Mouse (Mus musculus): Measurements from ENCODE around the gene Ccdc155. TPM values are rescaled to one million over a fixed set of nuclear protein-coding genes. Genes with fewer than 3 reads are reported as not detected.

Gene Ccdc155
- polyA plus RNA-seq, 1 experiment from 2014 or later = 0.90 TPM

DNA sequence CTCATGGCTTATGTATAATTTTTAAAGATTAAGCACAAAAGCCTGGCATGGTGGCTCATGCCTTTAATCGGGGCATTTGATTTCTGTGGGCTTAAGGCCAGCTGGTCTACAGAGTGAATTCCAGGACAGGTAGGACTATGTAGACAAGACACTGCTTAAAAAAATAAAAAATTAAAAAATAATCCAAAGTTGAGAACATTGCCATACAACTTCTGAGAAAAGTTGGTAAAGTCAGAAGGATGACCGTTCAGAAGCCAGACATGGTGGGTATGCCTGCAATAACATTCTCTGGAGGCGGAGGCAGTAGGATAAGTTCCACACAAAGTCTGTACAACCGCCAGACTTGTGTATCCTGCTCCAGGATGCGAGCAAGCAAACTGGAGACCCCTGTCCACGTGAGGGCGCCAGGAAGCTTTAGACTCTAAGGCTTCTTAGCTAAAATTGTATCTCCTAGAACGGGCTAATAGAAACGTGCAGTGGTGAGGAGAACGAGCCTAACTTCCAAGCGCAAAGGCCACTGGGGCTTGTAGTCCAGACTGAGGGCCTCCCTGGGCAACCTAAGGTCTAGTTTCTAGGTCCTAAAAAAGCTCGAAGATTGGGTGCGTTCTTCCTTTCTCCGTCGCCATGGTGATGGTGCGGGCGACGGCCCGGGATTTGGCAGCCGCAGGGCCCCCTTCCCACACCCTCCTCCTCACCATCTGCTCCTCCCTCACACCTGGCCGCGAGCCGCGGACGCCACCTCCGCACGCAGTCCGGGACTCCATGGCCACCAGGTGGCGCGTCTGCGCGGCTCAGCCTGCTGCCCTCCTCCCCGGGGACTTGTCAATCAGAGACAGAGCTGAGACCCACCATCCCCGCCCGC is 42.8 kb downstream of the Ccdc155 start:
- 4% methylated on average over 35 of the region's 35 CpGs for WGBS
- Histone ChIP-seq H3K27ac (ENCODE audit: low read depth, low read length) (no peak overlapping the region), H3K36me3 (ENCODE audit: control insufficient read depth, insufficient read depth, low read length) (no peaks in the 10 kb centered on the region), H3K27me3 (ENCODE audit: control insufficient read depth, insufficient read depth, low read length) (peaks cover 43% of the 10 kb centered on the region), H3K4me2 (ENCODE audit: low read depth, low read length, severe bottlenecking) (peak overlapping the region; percentile 64), H3K4me3 (ENCODE audit: low read depth, low read length) (peak overlapping the region; percentile 31), H3K9ac (ENCODE audit: low read length) (0 out of 2 replicates have a peak overlapping the region, but pooled peaks have one; percentile 6), H3K4me1 (replicated peaks; ENCODE audit: control insufficient read depth, insufficient read depth, low read length) (peaks cover 5% of the 10 kb centered on the region; the same call in 1 of the 2 replicates), H3K9me3 (ENCODE audit: control insufficient read depth, low read length) (no peaks in the 10 kb centered on the region)
- ATAC-seq (replicated peaks; ENCODE audit: low FRiP score) (peak; percentile 83), DNase-seq (ENCODE audit: low spot score) (peak; percentile 94)

DNA sequence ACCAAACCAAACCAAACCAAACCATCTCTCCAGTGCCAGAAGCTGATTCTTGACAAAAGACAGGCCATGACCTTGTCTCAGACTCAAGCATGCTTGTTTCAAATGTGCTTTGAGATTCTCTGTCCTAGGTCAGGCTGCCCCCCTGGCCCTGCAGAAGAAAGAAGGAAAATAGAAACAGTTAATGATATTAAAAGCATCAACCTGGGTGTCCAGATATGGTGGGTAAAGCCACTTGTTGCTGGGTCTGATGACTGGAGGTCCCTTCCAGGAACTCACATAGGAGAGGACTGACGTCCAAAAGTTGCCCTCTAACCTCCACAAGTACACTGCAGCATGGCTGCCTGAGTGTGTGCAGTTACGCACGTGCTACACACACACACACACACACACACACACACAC is 43.8 kb downstream of the Ccdc155 start:
- WGBS = 96% methylated on average over 3 of the region's 3 CpGs
- Histone ChIP-seq H3K27me3 (ENCODE audit: control insufficient read depth, insufficient read depth, low read length) (peaks cover 34% of the 10 kb centered on the region), H3K4me3 (ENCODE audit: low read depth, low read length) (no peak overlapping the region), H3K4me1 (replicated peaks; ENCODE audit: control insufficient read depth, insufficient read depth, low read length) (peaks cover 5% of the 10 kb centered on the region; the same call in 1 of the 2 replicates), H3K36me3 (ENCODE audit: control insufficient read depth, insufficient read depth, low read length) (no peaks in the 10 kb centered on the region), H3K9ac (ENCODE audit: low read length) (no peak overlapping the region), H3K4me2 (ENCODE audit: low read depth, low read length, severe bottlenecking) (no peak overlapping the region), H3K27ac (ENCODE audit: low read depth, low read length) (no peak overlapping the region), H3K9me3 (ENCODE audit: control insufficient read depth, low read length) (no peaks in the 10 kb centered on the region)
- ATAC-seq (replicated peaks; ENCODE audit: low FRiP score) = no peak
- DNase-seq (ENCODE audit: low spot score) = no peak

DNA sequence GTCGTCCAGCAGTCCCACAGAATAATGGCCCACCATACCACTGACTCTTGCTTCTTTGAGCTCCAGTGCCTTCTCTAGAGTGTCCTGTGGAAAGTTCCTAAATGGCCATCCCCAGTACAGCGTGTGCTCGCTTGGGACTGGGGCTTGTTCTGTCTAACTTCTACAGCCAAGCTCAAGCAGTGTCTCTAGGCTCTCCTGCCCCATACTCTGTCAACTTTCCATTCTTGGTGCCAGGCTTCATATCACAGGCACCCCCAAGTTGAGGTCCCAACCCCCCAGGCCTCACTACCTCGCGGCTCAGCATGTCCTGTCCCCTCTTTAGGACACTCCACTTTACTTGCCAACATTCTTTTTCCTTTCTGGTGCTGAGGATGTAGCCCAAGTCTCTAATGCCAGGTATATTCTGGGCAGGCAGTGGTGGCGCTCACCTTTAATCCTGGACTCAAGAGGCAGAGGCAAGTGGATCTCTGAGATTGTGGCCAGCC is 44.3 kb downstream of the Ccdc155 start:
- ATAC-seq (replicated peaks; ENCODE audit: low FRiP score) (no peak), DNase-seq (ENCODE audit: low spot score) (no peak)
- Histone ChIP-seq H3K9me3 (ENCODE audit: control insufficient read depth, low read length) (no peaks in the 10 kb centered on the region), H3K27me3 (ENCODE audit: control insufficient read depth, insufficient read depth, low read length) (peaks cover 29% of the 10 kb centered on the region), H3K27ac (ENCODE audit: low read depth, low read length) (no peak overlapping the region), H3K36me3 (ENCODE audit: control insufficient read depth, insufficient read depth, low read length) (no peaks in the 10 kb centered on the region), H3K4me1 (replicated peaks; ENCODE audit: control insufficient read depth, insufficient read depth, low read length) (peaks cover 5% of the 10 kb centered on the region; the same call in 1 of the 2 replicates), H3K4me2 (ENCODE audit: low read depth, low read length, severe bottlenecking) (no peak overlapping the region), H3K4me3 (ENCODE audit: low read depth, low read length) (no peak overlapping the region), H3K9ac (ENCODE audit: low read length) (no peak overlapping the region)
- WGBS = 92% methylated on average over 6 of the region's 6 CpGs

DNA sequence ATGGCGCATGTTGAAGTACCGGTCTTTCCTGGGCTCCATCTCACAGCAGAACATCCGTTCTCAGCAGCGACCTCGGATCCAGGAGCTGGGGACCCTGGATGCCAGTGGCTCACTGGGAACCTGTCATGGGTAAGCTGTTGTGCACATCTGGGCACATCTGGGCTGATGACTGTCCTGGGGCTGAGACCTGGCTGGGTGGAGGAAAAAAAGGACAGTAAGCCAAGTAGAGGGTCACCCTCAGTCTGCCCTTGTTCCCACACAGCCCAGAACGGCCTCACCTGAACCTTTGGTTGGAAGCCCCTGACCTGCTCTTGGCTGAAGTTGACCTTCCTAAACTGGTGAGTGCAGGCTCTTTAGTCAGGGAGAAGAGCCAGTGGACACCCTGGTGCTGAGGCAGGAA is 45.7 kb downstream of the Ccdc155 start:
- Histone ChIP-seq H3K36me3 (ENCODE audit: control insufficient read depth, insufficient read depth, low read length) (no peaks in the 10 kb centered on the region), H3K4me1 (replicated peaks; ENCODE audit: control insufficient read depth, insufficient read depth, low read length) (peaks cover 5% of the 10 kb centered on the region; the same call in 1 of the 2 replicates), H3K27me3 (ENCODE audit: control insufficient read depth, insufficient read depth, low read length) (peaks cover 15% of the 10 kb centered on the region), H3K9ac (ENCODE audit: low read length) (no peak overlapping the region), H3K9me3 (ENCODE audit: control insufficient read depth, low read length) (no peaks in the 10 kb centered on the region), H3K4me3 (ENCODE audit: low read depth, low read length) (no peak overlapping the region), H3K27ac (ENCODE audit: low read depth, low read length) (no peak overlapping the region), H3K4me2 (ENCODE audit: low read depth, low read length, severe bottlenecking) (no peak overlapping the region)
- ATAC-seq (replicated peaks; ENCODE audit: low FRiP score) (no peak), DNase-seq (ENCODE audit: low spot score) (no peak)
- WGBS = 92% methylated on average over 6 of the region's 6 CpGs

GRCm38 (mm10) chr7:45157459-45157858 is 47.2 kb downstream of the Ccdc155 start:
- WGBS = 90% methylated on average over 14 of the region's 14 CpGs
- ATAC-seq (replicated peaks; ENCODE audit: low FRiP score) = no peak

DNA sequence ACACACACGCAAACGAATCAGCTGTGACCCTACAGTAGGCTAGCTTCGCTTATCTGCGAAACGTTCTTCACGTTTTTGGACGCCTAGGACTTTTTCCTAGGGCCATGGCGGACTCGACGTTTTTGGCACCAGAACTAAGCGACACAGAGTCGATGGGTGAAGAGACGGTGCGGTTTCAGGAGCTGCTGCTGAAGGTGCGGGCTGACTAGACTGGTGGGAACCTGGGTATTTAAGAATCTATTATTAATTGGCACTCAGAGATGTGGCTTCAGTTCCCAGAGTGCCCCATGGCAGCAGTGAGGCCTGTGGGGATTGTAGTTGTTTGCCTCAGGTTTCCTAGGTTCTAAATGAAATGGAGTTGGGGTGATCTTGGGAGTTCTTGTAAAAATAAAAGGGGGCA is 48.5 kb downstream of the Ccdc155 start:
- no peaks in the 10 kb centered on the region for H3K36me3 ChIP-seq (ENCODE audit: control insufficient read depth, insufficient read depth, low read length)
- no peak overlapping the region for H3K4me2 ChIP-seq (ENCODE audit: low read depth, low read length, severe bottlenecking)
- no peaks in the 10 kb centered on the region for H3K9me3 ChIP-seq (ENCODE audit: control insufficient read depth, low read length)
- H3K4me1 ChIP-seq (replicated peaks; ENCODE audit: control insufficient read depth, insufficient read depth, low read length) = peaks cover 4% of the 10 kb centered on the region; the same call in 1 of the 2 replicates
- DNase-seq (ENCODE audit: low spot score) (no peak), ATAC-seq (replicated peaks; ENCODE audit: low FRiP score) (no peak)
- 96% methylated on average over 15 of the region's 15 CpGs for WGBS
- no peak overlapping the region for H3K9ac ChIP-seq (ENCODE audit: low read length)
- H3K4me3 ChIP-seq (ENCODE audit: low read depth, low read length) = no peak overlapping the region
- no peak overlapping the region for H3K27ac ChIP-seq (ENCODE audit: low read depth, low read length)
- no peaks in the 10 kb centered on the region for H3K27me3 ChIP-seq (ENCODE audit: control insufficient read depth, insufficient read depth, low read length)

More at GRCm38 (mm10) chr7:45157459-45157858, 47.2 kb downstream of the Ccdc155 start:
- Histone ChIP-seq H3K27me3 (ENCODE audit: control insufficient read depth, insufficient read depth, low read length) (no peaks in the 10 kb centered on the region; the same call in 1 of the 2 replicates), H3K36me3 (ENCODE audit: control insufficient read depth, insufficient read depth, low read length) (no peaks in the 10 kb centered on the region), H3K4me2 (ENCODE audit: low read depth, low read length, severe bottlenecking) (no peak overlapping the region), H3K27ac (ENCODE audit: low read depth, low read length) (no peak overlapping the region), H3K4me1 (replicated peaks; ENCODE audit: control insufficient read depth, insufficient read depth, low read length) (peaks cover 6% of the 10 kb centered on the region; the same call in 1 of the 2 replicates), H3K9ac (ENCODE audit: low read length) (no peak overlapping the region), H3K4me3 (ENCODE audit: low read depth, low read length) (no peak overlapping the region), H3K9me3 (ENCODE audit: control insufficient read depth, low read length) (no peaks in the 10 kb centered on the region)
- no peak for DNase-seq (ENCODE audit: low spot score)

DNA sequence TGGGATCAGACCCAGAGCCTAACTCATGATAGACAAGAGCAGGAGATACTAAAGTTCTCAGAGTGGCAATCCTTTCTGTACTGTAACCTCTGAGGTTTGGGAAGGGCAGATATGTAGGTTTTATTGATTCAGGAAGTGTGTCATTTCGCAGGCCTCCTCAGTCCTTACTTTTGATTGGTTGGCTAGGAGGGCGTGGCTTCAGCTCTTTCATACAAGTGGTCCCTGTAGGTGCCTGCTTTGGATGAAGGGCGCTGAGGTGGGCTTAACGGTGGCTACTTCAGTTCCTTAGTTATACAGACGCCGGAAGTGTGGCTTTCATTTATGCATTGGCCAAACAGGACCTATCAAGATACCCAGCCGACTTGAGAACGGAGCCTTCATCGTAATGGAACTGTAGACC is 49.1 kb downstream of the Ccdc155 start:
- H3K27me3 ChIP-seq (ENCODE audit: control insufficient read depth, insufficient read depth, low read length) = no peaks in the 10 kb centered on the region
- 87% methylated on average over 9 of the region's 9 CpGs for WGBS
- no peaks in the 10 kb centered on the region for H3K9me3 ChIP-seq (ENCODE audit: control insufficient read depth, low read length)
- ATAC-seq (replicated peaks; ENCODE audit: low FRiP score) (no peak), DNase-seq (ENCODE audit: low spot score) (no peak)
- no peak overlapping the region for H3K4me2 ChIP-seq (ENCODE audit: low read depth, low read length, severe bottlenecking)
- no peaks in the 10 kb centered on the region for H3K36me3 ChIP-seq (ENCODE audit: control insufficient read depth, insufficient read depth, low read length)
- H3K4me1 ChIP-seq (replicated peaks; ENCODE audit: control insufficient read depth, insufficient read depth, low read length) = peaks cover 4% of the 10 kb centered on the region; the same call in 1 of the 2 replicates
- no peak overlapping the region for H3K27ac ChIP-seq (ENCODE audit: low read depth, low read length)
- no peak overlapping the region for H3K4me3 ChIP-seq (ENCODE audit: low read depth, low read length)
- no peak overlapping the region for H3K9ac ChIP-seq (ENCODE audit: low read length)

DNA sequence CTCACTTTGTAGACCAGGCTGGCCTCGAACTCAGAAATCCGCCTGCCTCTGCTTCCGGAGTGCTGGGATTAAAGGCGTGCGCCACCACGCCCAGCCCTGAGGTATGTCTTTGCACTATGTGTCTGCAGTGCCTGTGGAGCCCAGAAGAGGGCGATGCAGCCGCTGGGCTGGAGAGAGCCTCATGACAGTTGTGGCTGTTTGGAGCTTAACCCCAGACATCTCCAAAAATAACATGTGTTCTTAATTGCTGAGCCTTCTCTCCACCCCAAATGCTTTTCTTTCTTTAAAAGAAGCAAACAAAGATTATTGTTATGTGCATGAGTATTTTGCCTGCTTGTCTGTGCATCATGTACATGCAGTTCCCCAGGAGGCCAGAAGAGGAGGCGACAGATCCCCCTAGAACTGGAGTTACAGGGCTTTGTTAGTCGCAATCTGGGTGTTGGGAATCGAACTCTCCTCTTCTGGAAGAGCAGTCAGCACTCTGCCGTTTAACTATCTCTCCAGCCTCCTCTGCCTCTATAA is 49.6 kb downstream of the Ccdc155 start:
- H3K4me1 ChIP-seq (replicated peaks; ENCODE audit: control insufficient read depth, insufficient read depth, low read length) = peaks cover 4% of the 10 kb centered on the region; the same call in 1 of the 2 replicates
- no peaks in the 10 kb centered on the region for H3K27me3 ChIP-seq (ENCODE audit: control insufficient read depth, insufficient read depth, low read length)
- DNase-seq (ENCODE audit: low spot score) (no peak), ATAC-seq (replicated peaks; ENCODE audit: low FRiP score) (no peak)
- H3K27ac ChIP-seq (ENCODE audit: low read depth, low read length) = no peak overlapping the region
- WGBS = 82% methylated on average over 12 of the region's 12 CpGs
- no peaks in the 10 kb centered on the region for H3K36me3 ChIP-seq (ENCODE audit: control insufficient read depth, insufficient read depth, low read length)
- peak overlapping the region; percentile 40 for H3K4me2 ChIP-seq (ENCODE audit: low read depth, low read length, severe bottlenecking)
- H3K4me3 ChIP-seq (ENCODE audit: low read depth, low read length) = peak overlapping the region; percentile 58
- no peaks in the 10 kb centered on the region for H3K9me3 ChIP-seq (ENCODE audit: control insufficient read depth, low read length)
- no peak overlapping the region for H3K9ac ChIP-seq (ENCODE audit: low read length)
